Mouse (Mus musculus): ENCODE data around the gene Ice1. TPM values are rescaled to one million over a fixed set of nuclear protein-coding genes. Genes with fewer than 3 reads are reported as not detected.
A peak's percentile ranks its signal among the peaks of the same experiment; 100 is the strongest.

The Ice1 gene
- polyA plus RNA-seq, 1 experiment from 2014 or later = 20.1 TPM

DNA sequence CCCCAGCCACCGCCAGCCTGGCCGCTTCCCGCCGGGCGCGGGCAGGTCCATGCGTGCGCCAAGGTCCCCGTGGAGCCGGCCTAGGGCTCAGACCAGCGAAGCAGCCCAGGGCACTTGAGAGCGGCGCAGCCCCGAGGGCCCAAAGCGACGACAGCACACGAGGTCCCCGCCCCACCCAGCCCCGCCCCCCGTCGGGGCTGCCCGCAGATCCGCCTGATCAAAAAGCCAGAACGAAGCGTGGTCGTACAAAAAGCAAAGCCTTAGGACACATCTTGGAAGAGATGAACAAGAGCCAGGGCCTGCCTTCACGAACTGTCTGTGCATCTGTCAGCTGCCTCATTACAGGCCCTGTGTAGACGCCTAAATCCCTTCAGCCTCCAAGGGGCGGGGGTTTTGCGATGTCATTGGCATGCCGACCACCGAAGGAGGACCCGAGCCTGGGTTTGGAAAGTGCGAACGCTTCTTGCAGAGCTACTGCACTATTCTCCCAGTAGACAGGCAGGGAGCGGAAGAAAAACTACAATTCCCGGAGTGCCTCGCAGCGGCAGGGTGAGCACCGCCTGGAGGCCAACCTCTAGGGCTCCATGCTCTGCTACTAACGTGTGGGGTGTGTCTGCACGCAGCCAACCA, 343 bp upstream of the Ice1 start:
- peak; percentile 94 for ATAC-seq (ENCODE audit: insufficient number of reproducible peaks, low FRiP score)
- WGBS = under 1% methylated on average over 42 of the region's 42 CpGs
- Histone ChIP-seq H3K4me1 (replicated peaks) (peaks cover 36% of the 10 kb centered on the region), H3K4me3 (peak overlapping the region; percentile 92), H3K36me3 (no peaks in the 10 kb centered on the region), H3K4me2 (peak overlapping the region; percentile 87), H3K27me3 (replicated peaks) (no peaks in the 10 kb centered on the region), H3K9me3 (replicated peaks) (no peaks in the 10 kb centered on the region), H3K9ac (peak overlapping the region; percentile 89), H3K27ac (ENCODE audit: poor library complexity, severe bottlenecking) (peak overlapping the region; percentile 76)

GRCm38 (mm10) chr13:70636706-70637105, 728 bp downstream of the Ice1 start:
- no peaks in the 10 kb centered on the region for H3K27me3 ChIP-seq (replicated peaks)
- no peak for ATAC-seq (ENCODE audit: insufficient number of reproducible peaks, low FRiP score)
- no peak overlapping the region for H3K27ac ChIP-seq (ENCODE audit: poor library complexity, severe bottlenecking)
- peak overlapping the region; percentile 92 for H3K4me3 ChIP-seq
- no peaks in the 10 kb centered on the region for H3K9me3 ChIP-seq (replicated peaks)
- H3K9ac ChIP-seq = peak overlapping the region; percentile 89
- WGBS = 21% methylated on average over 10 of the region's 10 CpGs
- no peaks in the 10 kb centered on the region for H3K36me3 ChIP-seq
- peak overlapping the region; percentile 87 for H3K4me2 ChIP-seq
- H3K4me1 ChIP-seq (replicated peaks) = peaks cover 36% of the 10 kb centered on the region

GRCm38 (mm10) chr13:70635591-70635990, 1.8 kb downstream of the Ice1 start:
- WGBS = 60% methylated on average over 2 of the region's 2 CpGs
- no peak overlapping the region for H3K27ac ChIP-seq (ENCODE audit: poor library complexity, severe bottlenecking)
- H3K4me2 ChIP-seq = peak overlapping the region; percentile 87; the same call in 1 of the 2 replicates
- no peak overlapping the region for H3K9ac ChIP-seq
- no peaks in the 10 kb centered on the region for H3K36me3 ChIP-seq
- H3K9me3 ChIP-seq (replicated peaks) = no peaks in the 10 kb centered on the region
- H3K27me3 ChIP-seq (replicated peaks) = no peaks in the 10 kb centered on the region
- peaks cover 36% of the 10 kb centered on the region for H3K4me1 ChIP-seq (replicated peaks)
- H3K4me3 ChIP-seq = no peak overlapping the region
- no peak for ATAC-seq (ENCODE audit: insufficient number of reproducible peaks, low FRiP score)

GRCm38 (mm10) chr13:70626416-70626815, 11.0 kb downstream of the Ice1 start:
- Histone ChIP-seq H3K27me3 (replicated peaks) (no peaks in the 10 kb centered on the region), H3K4me2 (no peak overlapping the region), H3K27ac (ENCODE audit: poor library complexity, severe bottlenecking) (no peak overlapping the region), H3K36me3 (peaks cover 9% of the 10 kb centered on the region; the same call in 1 of the 2 replicates), H3K4me3 (no peak overlapping the region), H3K9ac (no peak overlapping the region), H3K9me3 (replicated peaks) (no peaks in the 10 kb centered on the region), H3K4me1 (replicated peaks) (peaks cover 15% of the 10 kb centered on the region)
- WGBS = 84% methylated on average over 4 of the region's 4 CpGs
- ATAC-seq (ENCODE audit: insufficient number of reproducible peaks, low FRiP score) = no peak

DNA sequence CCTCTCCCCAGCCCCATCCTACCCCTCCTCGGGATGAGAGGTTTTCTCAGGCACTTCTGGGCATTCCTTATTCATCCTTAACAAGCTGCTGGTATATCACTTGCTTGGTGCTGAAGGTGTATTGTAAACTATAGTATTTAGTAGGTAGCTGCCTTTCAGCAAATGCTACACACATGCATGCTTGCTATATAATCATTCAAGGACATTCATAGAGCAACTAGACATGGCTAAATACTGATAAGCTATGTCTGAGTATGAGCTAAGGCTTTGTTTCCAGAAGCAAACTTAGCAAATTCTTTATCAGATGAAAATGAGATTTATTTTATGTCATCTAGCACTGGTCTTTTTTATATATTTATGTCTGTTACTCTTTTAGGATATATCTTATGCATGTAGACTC, 11.8 kb downstream of the Ice1 start:
- H3K9ac ChIP-seq = no peak overlapping the region
- ATAC-seq (ENCODE audit: insufficient number of reproducible peaks, low FRiP score) = no peak
- WGBS = 57% methylated on average over 1 of the region's 1 CpGs
- no peak overlapping the region for H3K4me2 ChIP-seq
- H3K4me1 ChIP-seq (replicated peaks) = peaks cover 15% of the 10 kb centered on the region
- H3K36me3 ChIP-seq = peaks cover 13% of the 10 kb centered on the region; the same call in 1 of the 2 replicates
- H3K27me3 ChIP-seq (replicated peaks) = no peaks in the 10 kb centered on the region
- H3K9me3 ChIP-seq (replicated peaks) = no peaks in the 10 kb centered on the region
- no peak overlapping the region for H3K27ac ChIP-seq (ENCODE audit: poor library complexity, severe bottlenecking)
- no peak overlapping the region for H3K4me3 ChIP-seq

GRCm38 (mm10) chr13:70624445-70624844, 13.0 kb downstream of the Ice1 start:
- no peak for ATAC-seq (ENCODE audit: insufficient number of reproducible peaks, low FRiP score)
- Histone ChIP-seq H3K9me3 (replicated peaks) (no peaks in the 10 kb centered on the region), H3K4me1 (replicated peaks) (peaks cover 15% of the 10 kb centered on the region), H3K9ac (no peak overlapping the region), H3K4me3 (no peak overlapping the region), H3K27me3 (replicated peaks) (no peaks in the 10 kb centered on the region), H3K4me2 (no peak overlapping the region), H3K36me3 (peaks cover 25% of the 10 kb centered on the region), H3K27ac (ENCODE audit: poor library complexity, severe bottlenecking) (no peak overlapping the region)
- 92% methylated on average over 4 of the region's 4 CpGs for WGBS

- no peak for ATAC-seq (ENCODE audit: insufficient number of reproducible peaks, low FRiP score)
- Histone ChIP-seq H3K4me3 (no peak overlapping the region), H3K27ac (ENCODE audit: poor library complexity, severe bottlenecking) (no peak overlapping the region), H3K4me2 (no peak overlapping the region), H3K36me3 (peaks cover 43% of the 10 kb centered on the region), H3K9me3 (replicated peaks) (no peaks in the 10 kb centered on the region), H3K9ac (no peak overlapping the region), H3K4me1 (replicated peaks) (peaks cover 15% of the 10 kb centered on the region), H3K27me3 (replicated peaks) (no peaks in the 10 kb centered on the region)
- 88% methylated on average over 4 of the region's 4 CpGs for WGBS
Observed at GRCm38 (mm10) chr13:70622461-70623057, 14.9 kb downstream of the Ice1 start.

DNA sequence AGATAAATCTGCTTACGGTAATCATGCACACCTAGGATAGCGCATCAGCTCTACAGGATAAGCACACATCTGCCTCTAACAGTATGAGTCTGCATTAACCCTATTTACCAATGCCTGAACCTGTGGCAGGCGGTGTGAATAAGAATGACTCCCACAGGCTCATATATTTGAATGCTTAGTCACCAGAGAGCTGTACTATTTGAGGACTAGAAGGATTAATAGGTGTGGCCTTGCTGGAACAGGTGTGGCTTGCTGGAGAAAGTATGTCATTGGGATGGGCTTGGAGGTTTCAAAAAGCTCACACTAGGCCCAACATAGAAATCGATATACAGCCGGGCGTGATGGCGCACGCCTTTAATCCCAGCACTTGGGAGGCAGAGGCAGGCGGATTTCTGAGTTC, 15.9 kb downstream of the Ice1 start:
- no peaks in the 10 kb centered on the region for H3K9me3 ChIP-seq (replicated peaks)
- H3K4me3 ChIP-seq = no peak overlapping the region
- ATAC-seq (ENCODE audit: insufficient number of reproducible peaks, low FRiP score) = no peak
- peaks cover 13% of the 10 kb centered on the region for H3K4me1 ChIP-seq (replicated peaks)
- no peak overlapping the region for H3K9ac ChIP-seq
- H3K27ac ChIP-seq (ENCODE audit: poor library complexity, severe bottlenecking) = no peak overlapping the region
- H3K36me3 ChIP-seq = peaks cover 53% of the 10 kb centered on the region
- H3K27me3 ChIP-seq (replicated peaks) = no peaks in the 10 kb centered on the region
- H3K4me2 ChIP-seq = no peak overlapping the region
- 92% methylated on average over 9 of the region's 9 CpGs for WGBS

DNA sequence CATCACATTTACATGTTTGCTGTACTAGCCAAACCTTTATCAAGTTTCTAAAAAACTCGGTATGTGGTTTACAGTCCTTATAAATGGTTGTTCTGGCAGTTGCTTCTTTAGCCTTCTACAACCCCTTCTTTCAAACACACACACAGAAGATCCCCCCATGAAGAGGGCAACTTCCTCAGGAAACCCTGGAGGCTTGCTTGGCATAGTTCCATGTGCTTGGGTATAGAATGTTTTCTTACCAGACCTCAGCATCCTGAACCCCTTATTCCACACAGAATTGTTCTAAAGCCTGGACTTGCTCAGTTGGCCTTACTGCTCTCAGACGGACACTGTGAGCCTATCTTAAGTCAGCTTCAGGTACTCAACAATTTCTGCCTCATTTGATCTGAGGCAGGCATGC, 24.6 kb downstream of the Ice1 start:
- 0 out of 2 replicates have a peak, but pooled peaks cover 5% of the 10 kb centered on the region for H3K4me1 ChIP-seq (replicated peaks)
- H3K27ac ChIP-seq (ENCODE audit: poor library complexity, severe bottlenecking) = no peak overlapping the region
- no peaks in the 10 kb centered on the region for H3K27me3 ChIP-seq (replicated peaks)
- no peak overlapping the region for H3K4me2 ChIP-seq
- H3K9me3 ChIP-seq (replicated peaks) = no peaks in the 10 kb centered on the region
- no peak for ATAC-seq (ENCODE audit: insufficient number of reproducible peaks, low FRiP score)
- H3K9ac ChIP-seq = no peak overlapping the region
- peaks cover 70% of the 10 kb centered on the region for H3K36me3 ChIP-seq
- 58% methylated on average over 2 of the region's 2 CpGs for WGBS
- H3K4me3 ChIP-seq = no peak overlapping the region

GRCm38 (mm10) chr13:70610431-70611420, 26.7 kb downstream of the Ice1 start:
- H3K4me1 ChIP-seq (replicated peaks) = 0 out of 2 replicates have a peak, but pooled peaks cover 5% of the 10 kb centered on the region
- H3K9me3 ChIP-seq (replicated peaks) = no peaks in the 10 kb centered on the region
- 0 out of 2 replicates have a peak, but pooled peaks have one; percentile 29 for ATAC-seq (ENCODE audit: insufficient number of reproducible peaks, low FRiP score)
- no peak overlapping the region for H3K4me3 ChIP-seq
- no peaks in the 10 kb centered on the region for H3K27me3 ChIP-seq (replicated peaks)
- no peak overlapping the region for H3K4me2 ChIP-seq
- H3K27ac ChIP-seq (ENCODE audit: poor library complexity, severe bottlenecking) = no peak overlapping the region
- WGBS = 85% methylated on average over 15 of the region's 15 CpGs
- H3K9ac ChIP-seq = no peak overlapping the region
- H3K36me3 ChIP-seq = peaks cover 72% of the 10 kb centered on the region

GRCm38 (mm10) chr13:70609632-70610031, 27.8 kb downstream of the Ice1 start:
- peaks cover 72% of the 10 kb centered on the region for H3K36me3 ChIP-seq
- no peak overlapping the region for H3K4me3 ChIP-seq
- ATAC-seq (ENCODE audit: insufficient number of reproducible peaks, low FRiP score) = no peak
- WGBS = 90% methylated on average over 3 of the region's 3 CpGs
- H3K4me1 ChIP-seq (replicated peaks) = 0 out of 2 replicates have a peak, but pooled peaks cover 5% of the 10 kb centered on the region
- H3K4me2 ChIP-seq = no peak overlapping the region
- H3K9me3 ChIP-seq (replicated peaks) = no peaks in the 10 kb centered on the region
- H3K27ac ChIP-seq (ENCODE audit: poor library complexity, severe bottlenecking) = no peak overlapping the region
- no peak overlapping the region for H3K9ac ChIP-seq
- H3K27me3 ChIP-seq (replicated peaks) = no peaks in the 10 kb centered on the region

Measured in heart, embryonic 12.5 days (tissue).